Mouse (Mus musculus): ENCODE measurements around the gene Zfp68. TPM values are rescaled to one million over a fixed set of nuclear protein-coding genes. Genes with fewer than 3 reads are reported as not detected.

Gene Zfp68
- total RNA-seq, 1 experiment: 10.0 TPM

- DNase-seq (ENCODE audit: low read depth, low spot score): no peak
- Histone ChIP-seq H3K4me1 (ENCODE audit: control insufficient read depth in 2 of 2, insufficient read depth in 2 of 2, low read length in 2 of 2, poor library complexity in 1 of 2) (peaks cover 0 to 4% of the 10 kb centered on the region in 2 experiments; a peak in 1 of 4 replicates), H3K27ac (ENCODE audit: insufficient read depth, low read depth, low read length, poor library complexity, severe bottlenecking) (no peak overlapping the region), H3K9me3 (ENCODE audit: control insufficient read depth, insufficient read depth, low read depth, low read length) (no peaks in the 10 kb centered on the region), H3K4me3 (ENCODE audit: insufficient read depth in 1 of 2, low read depth in 1 of 2, low read length in 2 of 2, poor library complexity in 1 of 2, severe bottlenecking in 1 of 2) (peak overlapping the region; percentile 70 to 84; a peak in 2 of 4 replicates), H3K9ac (ENCODE audit: insufficient read depth, low read depth, low read length, poor library complexity, severe bottlenecking) (peak overlapping the region; percentile 71; the same call in 1 of the 2 replicates), H3K36me3 (ENCODE audit: control insufficient read depth, insufficient read depth, low read length, poor library complexity, severe bottlenecking) (no peaks in the 10 kb centered on the region)
- TF ChIP-seq CHD2 (IDR thresholded peaks at IDR 0.05; ENCODE audit: low read depth, low read length) (no peak), HCFC1 (IDR thresholded peaks at IDR 0.05; ENCODE audit: borderline replicate concordance, insufficient read depth, low read length) (no peak), ZC3H11A (IDR thresholded peaks at IDR 0.05; ENCODE audit: borderline replicate concordance, low read depth, low read length) (no peak)
- in situ Hi-C loops (cut with MboI; ENCODE audit: low sequenced_read_pairs in 2 of 2, unreplicated experiment in 2 of 2): no loop called here
Measured at GRCm38 (mm10) chr5:138623478-138623875, 3.9 kb upstream of the Zfp68 start.

GRCm38 (mm10) chr5:138622645-138623477 is 3.3 kb upstream of the Zfp68 start, which contains the start of gene A430033K04Rik:
Gene A430033K04Rik, plus strand, starts transcription at chr5:138622859.
- Histone ChIP-seq H3K4me1 (ENCODE audit: control insufficient read depth in 2 of 2, insufficient read depth in 2 of 2, low read length in 2 of 2, poor library complexity in 1 of 2) (peaks cover 0 to 4% of the 10 kb centered on the region in 2 experiments; a peak in 1 of 4 replicates), H3K9ac (ENCODE audit: insufficient read depth, low read depth, low read length, poor library complexity, severe bottlenecking) (peak within 1 kb of the TSS; percentile 71), H3K4me3 (ENCODE audit: insufficient read depth in 1 of 2, low read depth in 1 of 2, low read length in 2 of 2, poor library complexity in 1 of 2, severe bottlenecking in 1 of 2) (peak within 1 kb of the TSS; percentile 70 to 84), H3K36me3 (ENCODE audit: control insufficient read depth, insufficient read depth, low read length, poor library complexity, severe bottlenecking) (no peaks in the 10 kb centered on the region), H3K27ac (ENCODE audit: insufficient read depth, low read depth, low read length, poor library complexity, severe bottlenecking) (no peak within 1 kb of the TSS), H3K9me3 (ENCODE audit: control insufficient read depth, insufficient read depth, low read depth, low read length) (no peaks in the 10 kb centered on the region)
- DNase-seq (ENCODE audit: low read depth, low spot score): peak; percentile 80
- in situ Hi-C loops (cut with MboI; ENCODE audit: low sequenced_read_pairs in 2 of 2, unreplicated experiment in 2 of 2): no loop called here
- TF ChIP-seq HCFC1 (IDR thresholded peaks at IDR 0.05; ENCODE audit: borderline replicate concordance, insufficient read depth, low read length) (no peak), CHD2 (IDR thresholded peaks at IDR 0.05; ENCODE audit: low read depth, low read length) (peak; percentile 83)

GRCm38 (mm10) chr5:138620836-138621235 is 1.3 kb upstream of the Zfp68 start:
- TF ChIP-seq ZC3H11A (IDR thresholded peaks at IDR 0.05; ENCODE audit: borderline replicate concordance, low read depth, low read length) (no peak), MAFK (IDR thresholded peaks at IDR 0.05; ENCODE audit: insufficient read depth, low read depth, low read length) (no peak)
- no peak overlapping the region for H3K4me3 ChIP-seq (ENCODE audit: insufficient read depth in 1 of 2, low read depth in 1 of 2, low read length in 2 of 2, poor library complexity in 1 of 2, severe bottlenecking in 1 of 2)
- H3K9ac ChIP-seq (ENCODE audit: insufficient read depth, low read depth, low read length, poor library complexity, severe bottlenecking): no peak overlapping the region
- H3K27ac ChIP-seq (ENCODE audit: insufficient read depth, low read depth, low read length, poor library complexity, severe bottlenecking): no peak overlapping the region
- H3K36me3 ChIP-seq (ENCODE audit: control insufficient read depth, insufficient read depth, low read length, poor library complexity, severe bottlenecking): peaks cover 5% of the 10 kb centered on the region; the same call in 1 of the 2 replicates
- in situ Hi-C loops (cut with MboI; ENCODE audit: low sequenced_read_pairs in 2 of 2, unreplicated experiment in 2 of 2): no loop called here
- H3K4me1 ChIP-seq (ENCODE audit: control insufficient read depth in 2 of 2, insufficient read depth in 2 of 2, low read length in 2 of 2, poor library complexity in 1 of 2): peaks cover 0 to 4% of the 10 kb centered on the region in 2 experiments; a peak in 1 of 4 replicates
- DNase-seq (ENCODE audit: low read depth, low spot score): no peak
- no peaks in the 10 kb centered on the region for H3K9me3 ChIP-seq (ENCODE audit: control insufficient read depth, insufficient read depth, low read depth, low read length)

GRCm38 (mm10) chr5:138618353-138618752 is 1.2 kb downstream of the Zfp68 start:
- no peak overlapping the region for H3K27ac ChIP-seq (ENCODE audit: insufficient read depth, low read depth, low read length, poor library complexity, severe bottlenecking)
- DNase-seq (ENCODE audit: low read depth, low spot score): peak; percentile 20
- no peaks in the 10 kb centered on the region for H3K9me3 ChIP-seq (ENCODE audit: control insufficient read depth, insufficient read depth, low read depth, low read length)
- no peak for TF ChIP-seq ZC3H11A (IDR thresholded peaks at IDR 0.05; ENCODE audit: borderline replicate concordance, low read depth, low read length)
- no peak for TF ChIP-seq ZNF384 (IDR thresholded peaks at IDR 0.05; ENCODE audit: low read depth, low read length)
- in situ Hi-C loops (cut with MboI; ENCODE audit: low sequenced_read_pairs in 2 of 2, unreplicated experiment in 2 of 2): no loop called here
- H3K4me3 ChIP-seq (ENCODE audit: insufficient read depth in 1 of 2, low read depth in 1 of 2, low read length in 2 of 2, poor library complexity in 1 of 2, severe bottlenecking in 1 of 2): peak overlapping the region in 1 of 2 experiments; percentile 90; a peak in 2 of 4 replicates
- H3K9ac ChIP-seq (ENCODE audit: insufficient read depth, low read depth, low read length, poor library complexity, severe bottlenecking): no peak overlapping the region
- peaks cover 0 to 4% of the 10 kb centered on the region in 2 experiments; a peak in 1 of 4 replicates for H3K4me1 ChIP-seq (ENCODE audit: control insufficient read depth in 2 of 2, insufficient read depth in 2 of 2, low read length in 2 of 2, poor library complexity in 1 of 2)
- peaks cover 5% of the 10 kb centered on the region for H3K36me3 ChIP-seq (ENCODE audit: control insufficient read depth, insufficient read depth, low read length, poor library complexity, severe bottlenecking)

GRCm38 (mm10) chr5:138587396-138587795 is 32.2 kb downstream of the Zfp68 start:
- in situ Hi-C loops (cut with MboI; ENCODE audit: low sequenced_read_pairs in 2 of 2, unreplicated experiment in 2 of 2): no loop called here
- no peak overlapping the region for H3K4me3 ChIP-seq (ENCODE audit: insufficient read depth in 1 of 2, low read depth in 1 of 2, low read length in 2 of 2, poor library complexity in 1 of 2, severe bottlenecking in 1 of 2)
- H3K9me3 ChIP-seq (ENCODE audit: control insufficient read depth, insufficient read depth, low read depth, low read length): no peaks in the 10 kb centered on the region
- TF ChIP-seq ZNF384 (IDR thresholded peaks at IDR 0.05; ENCODE audit: low read depth, low read length): no peak
- no peak for TF ChIP-seq MAFK (IDR thresholded peaks at IDR 0.05; ENCODE audit: insufficient read depth, low read depth, low read length)
- TF ChIP-seq HCFC1 (IDR thresholded peaks at IDR 0.05; ENCODE audit: borderline replicate concordance, insufficient read depth, low read length): no peak
- no peak for TF ChIP-seq CHD2 (IDR thresholded peaks at IDR 0.05; ENCODE audit: low read depth, low read length)
- no peak for TF ChIP-seq ZC3H11A (IDR thresholded peaks at IDR 0.05; ENCODE audit: borderline replicate concordance, low read depth, low read length)
- H3K36me3 ChIP-seq (ENCODE audit: control insufficient read depth, insufficient read depth, low read length, poor library complexity, severe bottlenecking): no peaks in the 10 kb centered on the region
- no peak overlapping the region for H3K27ac ChIP-seq (ENCODE audit: insufficient read depth, low read depth, low read length, poor library complexity, severe bottlenecking)
- DNase-seq (ENCODE audit: low read depth, low spot score): no peak
- H3K4me1 ChIP-seq (ENCODE audit: control insufficient read depth in 2 of 2, insufficient read depth in 2 of 2, low read length in 2 of 2, poor library complexity in 1 of 2): no peaks in the 10 kb centered on the region
- H3K9ac ChIP-seq (ENCODE audit: insufficient read depth, low read depth, low read length, poor library complexity, severe bottlenecking): no peak overlapping the region

Data from ES-E14 (cell line).